Mouse (Mus musculus): ENCODE measurements around the gene Slc30a6.

DNA sequence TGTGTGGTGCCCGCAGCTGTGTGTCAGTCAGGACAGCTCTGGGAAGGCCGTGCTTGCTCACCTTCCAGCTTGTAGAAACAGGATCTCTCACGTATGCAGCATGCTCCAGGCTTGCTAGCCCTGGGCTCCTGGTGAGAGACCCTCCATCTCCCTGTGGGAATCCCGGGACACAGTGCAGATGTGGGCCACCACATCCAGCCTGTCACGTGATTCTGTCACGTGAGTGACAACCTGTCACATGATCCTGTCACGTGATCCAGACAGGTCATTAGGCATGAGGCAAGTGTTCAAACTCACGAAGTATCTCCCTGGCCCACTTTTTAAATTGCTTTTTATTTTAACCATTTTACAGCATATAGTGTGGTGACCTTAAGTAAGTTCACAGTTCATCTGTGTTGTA is 17.9 kb downstream of the Slc30a6 start:
- TF ChIP-seq CTCF (IDR thresholded peaks at IDR 0.05; ENCODE audit: control insufficient read depth, insufficient read depth, low read length): no peak
- TF ChIP-seq POLR2A (IDR thresholded peaks at IDR 0.05; ENCODE audit: borderline replicate concordance, control insufficient read depth, low read depth, low read length): no peak
